Mouse (Mus musculus): ENCODE data around the gene Cpxm2. TPM values are rescaled to one million over a fixed set of nuclear protein-coding genes. Genes with fewer than 3 reads are reported as not detected.
A peak's percentile ranks its signal among the peaks of the same experiment; 100 is the strongest.

Cpxm2 gene
- polyA plus RNA-seq, 1 experiment from 2014 or later = 1.3 TPM

DNA sequence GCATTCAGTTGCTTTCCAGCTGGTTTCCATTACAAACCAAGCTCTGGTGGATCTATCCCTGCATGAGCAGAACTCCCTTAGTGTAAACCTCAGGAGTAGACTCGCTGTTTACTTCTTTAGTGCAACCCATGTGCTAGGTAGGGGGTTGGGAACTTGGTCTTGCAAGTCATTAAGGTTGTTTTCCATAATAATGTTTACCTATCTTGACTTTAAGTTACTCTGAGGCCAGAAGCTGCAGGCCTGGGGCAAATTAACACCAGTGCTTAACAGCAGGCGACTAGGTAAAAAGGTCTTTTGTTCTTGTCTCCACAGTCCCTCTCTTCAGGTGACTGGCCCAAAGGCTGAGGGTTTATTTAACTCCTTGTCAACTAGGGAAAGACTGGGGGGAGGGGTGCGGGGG is 139.3 kb downstream of the Cpxm2 start:
- Histone ChIP-seq H3K4me3 (replicated peaks) (no peak overlapping the region), H3K27me3 (replicated peaks) (no peaks in the 10 kb centered on the region), H3K36me3 (no peaks in the 10 kb centered on the region), H3K4me1 (peaks cover 14% of the 10 kb centered on the region), H3K9ac (replicated peaks) (no peak overlapping the region), H3K9me3 (replicated peaks) (no peaks in the 10 kb centered on the region), H3K4me2 (no peak overlapping the region), H3K27ac (replicated peaks) (no peak overlapping the region)
- 20% methylated on average over 3 of the region's 3 CpGs for WGBS
- no peak for ATAC-seq (ENCODE audit: low FRiP score)

DNA sequence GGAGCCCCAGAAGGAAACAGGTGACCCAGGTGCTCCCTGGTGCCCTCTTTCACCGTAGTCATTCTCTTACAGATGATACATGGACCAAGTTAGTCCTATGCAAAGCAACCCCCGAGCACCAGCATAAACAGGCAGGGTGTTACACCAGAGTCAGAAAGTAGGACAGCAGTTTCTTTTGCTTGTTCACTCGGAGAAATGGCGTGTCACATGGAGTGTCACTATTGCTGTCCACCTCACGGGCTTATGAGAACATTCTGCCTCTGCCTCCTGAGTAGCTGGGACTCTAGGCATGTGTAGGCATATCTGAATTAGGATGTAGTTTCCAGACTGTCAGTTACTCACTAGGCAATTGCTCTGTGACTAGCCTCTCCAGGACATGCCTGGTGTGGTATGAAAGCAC is 140.6 kb downstream of the Cpxm2 start:
- H3K27ac ChIP-seq (replicated peaks) = no peak overlapping the region
- no peaks in the 10 kb centered on the region for H3K36me3 ChIP-seq
- 81% methylated on average over 5 of the region's 5 CpGs for WGBS
- no peaks in the 10 kb centered on the region for H3K27me3 ChIP-seq (replicated peaks)
- no peak overlapping the region for H3K4me2 ChIP-seq
- no peak for ATAC-seq (ENCODE audit: low FRiP score)
- no peak overlapping the region for H3K9ac ChIP-seq (replicated peaks)
- H3K4me1 ChIP-seq = peaks cover 14% of the 10 kb centered on the region
- no peak overlapping the region for H3K4me3 ChIP-seq (replicated peaks)
- H3K9me3 ChIP-seq (replicated peaks) = no peaks in the 10 kb centered on the region

DNA sequence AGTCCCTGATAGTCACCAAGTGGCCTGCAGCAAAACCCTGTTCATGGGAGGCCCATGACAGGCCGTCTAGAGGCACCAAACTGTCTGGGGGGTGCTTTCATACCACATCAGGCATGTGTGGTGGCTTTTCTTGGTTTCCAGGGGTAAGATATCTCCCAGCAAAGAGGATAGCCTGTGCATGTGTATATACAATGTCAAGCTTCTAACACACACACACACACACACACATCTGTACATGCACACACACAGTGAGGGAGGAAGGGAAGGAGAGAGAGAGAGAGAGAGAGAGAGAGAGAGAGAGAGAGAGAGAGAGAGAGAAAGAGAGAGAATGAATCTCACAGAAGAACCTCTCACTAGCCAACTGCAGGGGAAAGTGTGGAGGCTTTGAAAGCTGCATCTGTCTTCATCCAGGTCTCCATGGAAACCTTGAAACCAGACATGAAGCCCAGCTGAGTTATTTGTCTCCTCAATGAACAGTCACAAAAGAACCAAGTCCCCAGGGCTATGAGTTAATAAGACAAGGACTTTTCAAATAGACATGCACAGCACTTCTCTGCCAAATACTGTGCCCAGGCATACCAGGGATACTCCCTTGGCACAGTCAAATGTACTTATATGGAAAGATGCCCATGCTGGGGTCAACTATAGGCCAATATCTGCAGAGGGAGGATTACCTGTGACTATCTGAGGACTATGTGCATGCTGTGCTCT is 141.4 kb downstream of the Cpxm2 start:
- no peaks in the 10 kb centered on the region for H3K27me3 ChIP-seq (replicated peaks)
- H3K4me1 ChIP-seq = peaks cover 14% of the 10 kb centered on the region
- no peak overlapping the region; the same call in 1 of the 2 replicates for H3K27ac ChIP-seq (replicated peaks)
- no peaks in the 10 kb centered on the region for H3K36me3 ChIP-seq
- peak; percentile 57; the same call in 1 of the 2 replicates for ATAC-seq (ENCODE audit: low FRiP score)
- no peak overlapping the region for H3K9ac ChIP-seq (replicated peaks)
- no peak overlapping the region for H3K4me3 ChIP-seq (replicated peaks)
- WGBS = 19% methylated on average over 1 of the region's 1 CpGs
- no peak overlapping the region for H3K4me2 ChIP-seq
- H3K9me3 ChIP-seq (replicated peaks) = no peaks in the 10 kb centered on the region

- WGBS = 85% methylated on average over 7 of the region's 7 CpGs
- peaks cover 20% of the 10 kb centered on the region for H3K4me1 ChIP-seq
- no peak for ATAC-seq (ENCODE audit: low FRiP score)
- no peak overlapping the region for H3K27ac ChIP-seq (replicated peaks)
- H3K4me3 ChIP-seq (replicated peaks) = no peak overlapping the region
- H3K4me2 ChIP-seq = no peak overlapping the region
- no peaks in the 10 kb centered on the region for H3K9me3 ChIP-seq (replicated peaks)
- no peaks in the 10 kb centered on the region for H3K27me3 ChIP-seq (replicated peaks)
- no peaks in the 10 kb centered on the region for H3K36me3 ChIP-seq
- no peak overlapping the region for H3K9ac ChIP-seq (replicated peaks)
Measured at GRCm38 (mm10) chr7:132009002-132009401, 145.5 kb downstream of the Cpxm2 start.

DNA sequence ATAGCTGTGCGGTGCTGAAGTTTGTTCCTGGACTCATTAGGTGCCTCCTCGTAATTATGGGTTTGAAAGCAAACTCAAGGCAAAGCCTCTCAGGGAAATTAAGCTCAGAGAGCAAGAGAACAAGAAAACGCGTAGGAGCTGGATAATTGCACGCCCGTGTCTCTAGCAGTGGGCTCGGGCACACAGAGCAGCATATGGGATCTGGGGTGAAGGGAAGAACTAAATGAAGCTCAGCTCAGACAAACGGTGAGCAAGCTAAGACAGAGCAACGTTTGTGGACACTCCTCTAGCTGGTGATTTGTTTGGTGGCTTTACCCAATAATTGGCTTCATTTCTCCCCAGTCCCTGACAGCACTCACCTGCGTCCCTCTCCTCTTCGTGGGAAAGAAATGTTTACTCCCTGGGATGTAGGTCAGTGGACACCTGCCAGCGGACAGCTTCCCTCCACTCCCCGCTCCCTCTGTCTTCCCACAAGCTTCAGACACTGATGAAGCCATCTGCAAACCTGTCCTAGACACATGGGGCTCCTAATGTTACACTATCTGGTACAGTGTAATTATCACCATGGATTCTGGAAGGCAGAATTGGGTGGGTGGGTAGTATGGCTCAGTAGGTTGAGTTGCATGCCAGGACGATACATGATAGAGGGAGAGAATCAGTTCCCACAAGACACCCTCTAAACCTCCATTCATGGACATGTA is 148.4 kb downstream of the Cpxm2 start:
- Histone ChIP-seq H3K27me3 (replicated peaks) (no peaks in the 10 kb centered on the region), H3K4me3 (replicated peaks) (no peak overlapping the region), H3K27ac (replicated peaks) (no peak overlapping the region), H3K36me3 (no peaks in the 10 kb centered on the region), H3K4me1 (0 out of 2 replicates have a peak, but pooled peaks cover 6% of the 10 kb centered on the region), H3K9ac (replicated peaks) (no peak overlapping the region), H3K9me3 (replicated peaks) (no peaks in the 10 kb centered on the region), H3K4me2 (no peak overlapping the region)
- no peak for ATAC-seq (ENCODE audit: low FRiP score)
- WGBS = 65% methylated on average over 14 of the region's 14 CpGs

GRCm38 (mm10) chr7:131992873-131993272 is 161.7 kb downstream of the Cpxm2 start:
- no peaks in the 10 kb centered on the region for H3K27me3 ChIP-seq (replicated peaks)
- H3K36me3 ChIP-seq = no peaks in the 10 kb centered on the region
- WGBS = 77% methylated on average over 3 of the region's 3 CpGs
- no peaks in the 10 kb centered on the region for H3K9me3 ChIP-seq (replicated peaks)
- H3K4me1 ChIP-seq = no peaks in the 10 kb centered on the region
- no peak for ATAC-seq (ENCODE audit: low FRiP score)
- H3K4me2 ChIP-seq = no peak overlapping the region
- no peak overlapping the region for H3K9ac ChIP-seq (replicated peaks)
- no peak overlapping the region for H3K4me3 ChIP-seq (replicated peaks)
- no peak overlapping the region for H3K27ac ChIP-seq (replicated peaks)

DNA sequence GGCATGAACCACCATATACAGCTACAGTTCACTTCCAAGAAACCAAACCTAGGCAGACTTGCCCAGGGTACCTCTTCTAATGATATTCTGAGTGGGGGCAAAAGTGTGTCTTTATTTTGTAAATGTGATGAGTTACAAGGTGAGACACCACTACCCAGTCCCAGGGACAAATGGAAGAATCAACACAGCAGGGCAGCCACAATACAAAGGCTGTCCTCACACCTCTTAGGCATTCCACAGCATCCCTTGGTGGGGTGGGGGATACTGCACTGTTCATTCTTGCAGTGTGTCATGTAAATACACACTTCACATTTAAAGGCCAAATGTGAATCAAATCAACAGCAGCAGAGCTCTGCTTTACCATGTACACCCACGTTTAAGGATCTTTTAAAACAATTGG is 162.3 kb downstream of the Cpxm2 start:
- Histone ChIP-seq H3K27me3 (replicated peaks) (no peaks in the 10 kb centered on the region), H3K27ac (replicated peaks) (no peak overlapping the region), H3K4me1 (no peaks in the 10 kb centered on the region), H3K4me2 (no peak overlapping the region), H3K9me3 (replicated peaks) (no peaks in the 10 kb centered on the region), H3K9ac (replicated peaks) (no peak overlapping the region), H3K36me3 (no peaks in the 10 kb centered on the region), H3K4me3 (replicated peaks) (no peak overlapping the region)
- 61% methylated on average over 1 of the region's 1 CpGs for WGBS
- ATAC-seq (ENCODE audit: low FRiP score) = no peak

- H3K9me3 ChIP-seq (replicated peaks) = no peaks in the 10 kb centered on the region
- peaks cover 8% of the 10 kb centered on the region; the same call in 1 of the 2 replicates for H3K4me1 ChIP-seq
- no peak overlapping the region for H3K27ac ChIP-seq (replicated peaks)
- no peak overlapping the region for H3K4me2 ChIP-seq
- no peak for ATAC-seq (ENCODE audit: low FRiP score)
- 44% methylated on average over 6 of the region's 6 CpGs for WGBS
- no peak overlapping the region for H3K9ac ChIP-seq (replicated peaks)
- no peaks in the 10 kb centered on the region for H3K27me3 ChIP-seq (replicated peaks)
- H3K36me3 ChIP-seq = peaks cover 6% of the 10 kb centered on the region; the same call in 1 of the 2 replicates
- no peak overlapping the region for H3K4me3 ChIP-seq (replicated peaks)
Measured at GRCm38 (mm10) chr7:131989056-131989455, 165.5 kb downstream of the Cpxm2 start.

Other genes starting within 250 kb of the Cpxm2 start
- 2.2 and 2.8 TPM in 2 replicates for gene Gpr26, start 188.3 kb downstream of the Cpxm2 start, polyA plus RNA-seq (2015; fragmentation: Nextera tagmentation; extraction: Ambion mirVana)
- gene Chst15, start 162.5 kb upstream of the Cpxm2 start, polyA plus RNA-seq (2015; fragmentation: Nextera tagmentation; extraction: Ambion mirVana) = 17.1 and 19.7 TPM in 2 replicates